Mouse (Mus musculus) liver, embryonic 16.5 days (tissue): ENCODE results near the gene Clcn2. TPM values are rescaled to one million over a fixed set of nuclear protein-coding genes. Genes with fewer than 3 reads are reported as not detected.

Source experiments
- ATAC-seq: fragments of 200-750 bp; cut with Nextera tagmentation; 2 replicates; pipeline ENCODE4 v1.8.0; 2017; ENCODE audit warnings: low read depth, mild to moderate bottlenecking, moderate number of reproducible peaks, moderate library complexity
- H3K27ac ChIP-seq: fragments of 300-500 bp; sonication (generic); 2 replicates; pipeline ENCODE4 v1.5.1; 2014; ENCODE audit warnings: mild to moderate bottlenecking, low read length
- H3K27me3 ChIP-seq: fragments of 300-500 bp; sonication (generic); 2 replicates; pipeline ENCODE4 v1.6.1; 2014; ENCODE audit warnings: low read depth, low read length, mixed read lengths; ENCODE audit not compliant: control insufficient read depth, insufficient read depth
- H3K36me3 ChIP-seq: fragments of 300-500 bp; sonication (generic); 2 replicates; pipeline ENCODE4 v1.6.1; 2014; ENCODE audit warnings: mild to moderate bottlenecking; ENCODE audit not compliant: control insufficient read depth, insufficient read depth
- H3K4me1 ChIP-seq: fragments of 300-500 bp; sonication (generic); 2 replicates; pipeline ENCODE4 v1.6.1; 2014; ENCODE audit warnings: low read depth, low read length, mixed read lengths; ENCODE audit not compliant: control insufficient read depth
- H3K4me2 ChIP-seq: fragments of 300-500 bp; sonication (generic); 2 replicates; pipeline ENCODE4 v1.6.1; 2014; ENCODE audit warnings: low read depth, low read length, mixed read lengths
- H3K4me3 ChIP-seq: fragments of 300-500 bp; sonication (generic); 2 replicates; pipeline ENCODE4 v1.5.1; 2014; ENCODE audit warnings: low read depth, mild to moderate bottlenecking, low read length
- H3K9ac ChIP-seq: fragments of 300-500 bp; sonication (generic); 2 replicates; pipeline ENCODE4 v1.6.1; 2014; ENCODE audit warnings: low read depth, low read length
- H3K9me3 ChIP-seq: fragments of 300-500 bp; sonication (generic); replicated peaks from 2 replicates; pipeline ENCODE4 v1.6.1; 2016; ENCODE audit warnings: low read length; ENCODE audit not compliant: control insufficient read depth
- whole genome bisulfite sequencing: fragments of 180-500 bp; shearing (Covaris S2); extraction: QIAGEN DNeasy Blood & Tissue Kit; methylation state at CpG from one replicate; pipeline ENCODE4 v1.1.7; 2014; ENCODE audit not compliant: insufficient replicate concordance; 5-methylcytosine and 5-hydroxymethylcytosine counted together
- polyA plus RNA-seq: library from polyadenylated mRNA; unstranded; fragments of >200 nt; fragmentation: Nextera tagmentation; extraction: Ambion mirVana; gene quantifications from 2 replicates; pipeline ENCODE4 v1.2.1, GENCODE M21; 2015

The Clcn2 gene
- polyA plus RNA-seq, 1 experiment from 2014 or later: 11.5 TPM

DNA sequence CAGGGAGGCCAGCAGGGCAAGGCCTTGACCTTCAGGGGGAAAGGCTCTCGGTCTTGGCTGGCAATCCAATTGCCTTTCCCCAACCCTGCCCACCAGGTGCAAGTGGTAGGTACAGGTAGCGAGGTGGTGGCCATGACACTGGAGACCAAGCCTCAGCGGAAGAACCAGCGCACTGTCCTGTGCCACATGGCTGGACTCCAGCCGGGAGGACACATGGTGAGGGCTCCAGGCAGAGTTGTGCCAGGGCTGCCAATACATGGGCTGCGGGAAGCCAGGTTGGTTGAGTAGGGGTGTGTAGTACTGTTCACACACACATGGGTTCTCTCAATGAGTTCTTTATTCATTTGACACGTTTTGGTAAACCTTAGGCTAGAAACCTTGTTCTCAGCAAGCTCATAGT lies 18.6 kb upstream of the Clcn2 start:
- H3K9ac ChIP-seq: no peak overlapping the region
- H3K27me3 ChIP-seq: peaks cover 51% of the 10 kb centered on the region
- H3K4me3 ChIP-seq: no peak overlapping the region
- no peak overlapping the region for H3K27ac ChIP-seq
- H3K36me3 ChIP-seq: no peaks in the 10 kb centered on the region
- no peaks in the 10 kb centered on the region for H3K4me1 ChIP-seq
- H3K9me3 ChIP-seq: no peaks in the 10 kb centered on the region
- ATAC-seq: no peak
- H3K4me2 ChIP-seq: no peak overlapping the region
- 64% methylated on average over 7 of the region's 7 CpGs for WGBS

GRCm38 (mm10) chr16:20735651-20736050 lies 18.1 kb upstream of the Clcn2 start:
- WGBS: 54% methylated on average over 5 of the region's 5 CpGs
- ATAC-seq: no peak
- no peaks in the 10 kb centered on the region for H3K36me3 ChIP-seq
- no peak overlapping the region for H3K27ac ChIP-seq
- peaks cover 52% of the 10 kb centered on the region for H3K27me3 ChIP-seq
- no peaks in the 10 kb centered on the region for H3K9me3 ChIP-seq
- H3K4me3 ChIP-seq: no peak overlapping the region
- no peaks in the 10 kb centered on the region for H3K4me1 ChIP-seq
- no peak overlapping the region for H3K4me2 ChIP-seq
- no peak overlapping the region for H3K9ac ChIP-seq

DNA sequence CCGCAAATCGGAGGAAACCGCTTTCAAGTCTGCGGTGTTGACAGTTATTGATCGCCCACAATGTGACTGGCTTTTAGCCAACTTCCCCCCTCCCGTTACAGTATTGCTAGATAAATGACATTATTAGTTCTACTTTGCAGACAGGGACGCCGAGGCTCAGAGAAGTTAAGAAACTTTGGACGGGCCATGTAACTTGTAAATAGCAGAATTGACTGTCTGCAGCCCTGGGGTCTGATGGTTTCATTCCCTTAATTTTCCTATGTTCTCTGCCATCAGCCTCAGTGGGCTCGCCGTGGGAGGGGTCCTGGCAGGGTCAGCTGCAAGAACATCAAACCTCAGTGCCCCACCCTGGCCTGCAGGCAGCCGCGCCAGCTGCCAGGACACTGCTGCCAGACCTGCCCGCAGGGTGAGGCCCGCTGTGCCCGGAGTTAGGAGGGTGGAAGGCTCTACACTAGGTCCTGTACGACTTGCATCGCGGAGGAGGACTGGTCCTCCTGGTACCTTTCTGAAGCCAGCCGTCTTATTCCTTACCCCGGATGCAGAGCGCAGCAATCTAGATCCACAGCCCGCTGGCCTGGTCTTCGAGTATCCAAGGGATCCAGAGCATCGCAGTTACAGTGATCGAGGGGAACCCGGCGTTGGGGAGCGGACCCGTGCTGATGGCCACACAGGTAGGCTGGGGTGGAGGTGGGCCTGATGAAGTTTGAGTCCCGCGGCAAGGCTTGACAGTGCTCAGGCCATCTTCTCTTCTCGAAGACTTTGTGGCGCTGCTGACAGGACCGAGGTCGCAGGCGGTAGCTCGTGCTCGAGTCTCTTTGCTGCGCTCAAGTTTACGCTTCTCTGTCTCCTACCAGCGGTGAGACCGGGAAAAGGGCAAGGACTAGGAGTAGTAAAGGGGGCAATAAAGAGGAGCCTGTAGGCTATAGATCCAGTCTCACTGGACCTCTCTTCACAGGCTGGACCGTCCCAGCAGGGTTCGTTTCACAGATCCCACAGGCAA lies 16.5 kb upstream of the Clcn2 start, which contains the start of gene Thpo:
Thpo (minus strand) TSS at position 781 of the 1,000 bp plus-strand sequence.
- Histone ChIP-seq H3K4me2 (peak within 1 kb of the TSS; percentile 61), H3K9me3 (no peaks in the 10 kb centered on the region), H3K27me3 (peaks cover 56% of the 10 kb centered on the region), H3K4me1 (no peaks in the 10 kb centered on the region), H3K4me3 (peak within 1 kb of the TSS; percentile 49), H3K36me3 (no peaks in the 10 kb centered on the region), H3K27ac (no peak within 1 kb of the TSS), H3K9ac (no peak within 1 kb of the TSS)
- 4% methylated on average over 45 of the region's 45 CpGs for WGBS
- no peak for ATAC-seq

DNA sequence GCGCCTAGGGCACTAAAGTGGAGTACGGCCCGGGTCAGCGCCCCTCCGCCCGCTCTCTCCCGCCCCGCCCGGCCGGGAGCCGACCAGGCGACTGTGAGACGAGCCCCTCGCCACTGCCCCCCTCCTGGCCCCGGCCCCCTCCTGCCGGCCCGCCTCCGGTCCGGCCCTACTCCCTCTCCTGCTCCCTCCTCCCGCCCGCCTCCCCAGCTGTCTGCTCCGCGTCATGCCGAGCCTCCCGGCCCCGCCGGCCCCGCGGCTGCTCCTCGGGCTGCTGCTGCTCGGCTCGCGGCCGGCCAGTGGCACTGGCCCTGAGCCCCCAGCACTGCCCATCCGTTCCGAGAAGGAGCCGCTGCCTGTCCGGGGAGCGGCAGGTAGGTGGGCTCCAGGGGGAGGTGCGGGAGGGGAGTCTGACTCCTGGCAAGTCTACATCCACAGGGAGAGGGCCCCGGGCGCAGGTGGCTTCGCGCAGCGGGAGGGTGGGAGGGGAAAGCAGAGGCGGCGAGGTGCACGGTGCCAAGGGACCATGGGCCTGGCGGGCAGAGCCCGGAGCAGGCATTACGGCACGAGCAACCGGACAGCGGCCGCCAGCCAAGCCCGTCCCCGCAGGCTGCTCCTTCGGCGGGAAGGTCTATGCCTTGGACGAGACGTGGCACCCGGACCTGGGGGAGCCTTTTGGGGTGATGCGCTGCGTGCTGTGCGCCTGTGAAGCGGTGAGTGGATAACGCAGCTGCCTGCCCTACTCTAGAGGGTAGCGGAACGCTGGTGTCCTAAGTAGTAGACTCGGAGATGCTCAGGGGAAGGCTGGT lies 15.6 kb upstream of the Clcn2 start, which contains the start of gene Chrd:
Chrd (plus strand) TSS at position 203 of the 806 bp plus-strand sequence.
- Histone ChIP-seq H3K4me3 (peak within 1 kb of the TSS; percentile 49), H3K9me3 (no peaks in the 10 kb centered on the region), H3K27ac (no peak within 1 kb of the TSS), H3K4me1 (no peaks in the 10 kb centered on the region), H3K4me2 (peak within 1 kb of the TSS; percentile 61), H3K27me3 (peaks cover 56% of the 10 kb centered on the region), H3K36me3 (no peaks in the 10 kb centered on the region), H3K9ac (peak within 1 kb of the TSS; percentile 51)
- WGBS: 2% methylated on average over 55 of the region's 70 CpGs
- peak; percentile 37 for ATAC-seq

DNA sequence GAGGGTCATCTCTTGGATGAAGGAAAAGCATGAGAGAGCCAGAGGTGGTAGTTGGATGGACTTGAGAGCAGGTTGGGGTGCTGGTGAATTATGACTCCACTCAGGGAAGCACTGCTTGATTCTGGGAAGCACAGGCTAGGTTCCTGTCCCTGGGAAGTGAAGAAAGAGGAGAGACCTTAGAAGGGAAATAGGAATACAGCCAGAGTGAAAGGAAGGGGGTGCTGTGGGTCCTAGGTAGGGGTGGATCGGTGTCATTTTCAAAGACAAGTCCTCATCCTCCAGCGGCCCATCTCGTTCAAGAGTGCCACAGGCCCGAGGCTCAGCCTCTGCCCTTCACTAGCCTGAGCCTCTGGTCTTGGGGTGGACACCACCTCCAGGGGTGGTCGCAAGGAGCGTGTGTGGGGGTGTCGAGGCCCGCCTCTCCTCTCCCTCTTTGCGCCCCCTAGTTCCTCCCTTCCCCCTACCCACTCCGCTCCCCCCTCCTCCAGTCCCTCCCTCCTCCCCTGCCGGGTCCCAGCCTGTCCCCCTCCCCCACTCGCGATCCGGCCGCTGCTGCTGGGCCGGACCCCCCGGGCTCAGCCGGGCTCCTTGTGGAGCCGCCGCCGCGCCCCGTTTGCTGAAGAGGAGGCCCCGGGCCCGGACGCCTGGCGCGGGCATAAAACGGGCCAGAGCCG lies 14.8 kb upstream of the Clcn2 start:
- H3K9ac ChIP-seq: peak overlapping the region; percentile 51
- H3K4me3 ChIP-seq: peak overlapping the region; percentile 49
- peaks cover 56% of the 10 kb centered on the region for H3K27me3 ChIP-seq
- ATAC-seq: no peak
- H3K9me3 ChIP-seq: no peaks in the 10 kb centered on the region
- H3K4me2 ChIP-seq: peak overlapping the region; percentile 61
- H3K36me3 ChIP-seq: no peaks in the 10 kb centered on the region
- H3K27ac ChIP-seq: no peak overlapping the region
- 3% methylated on average over 26 of the region's 30 CpGs for WGBS
- no peaks in the 10 kb centered on the region for H3K4me1 ChIP-seq

GRCm38 (mm10) chr16:20731688-20732087 lies 14.1 kb upstream of the Clcn2 start:
- Histone ChIP-seq H3K4me2 (no peak overlapping the region), H3K9ac (no peak overlapping the region), H3K27me3 (peaks cover 56% of the 10 kb centered on the region), H3K27ac (no peak overlapping the region), H3K4me1 (no peaks in the 10 kb centered on the region), H3K4me3 (no peak overlapping the region), H3K36me3 (no peaks in the 10 kb centered on the region), H3K9me3 (no peaks in the 10 kb centered on the region)
- 45% methylated on average over 5 of the region's 5 CpGs for WGBS
- no peak for ATAC-seq

GRCm38 (mm10) chr16:20730293-20730711 lies 12.8 kb upstream of the Clcn2 start:
- no peak overlapping the region for H3K9ac ChIP-seq
- WGBS: 30% methylated on average over 5 of the region's 5 CpGs
- H3K27ac ChIP-seq: peak overlapping the region; percentile 72
- peaks cover 46% of the 10 kb centered on the region for H3K27me3 ChIP-seq
- peak overlapping the region; percentile 45 for H3K4me3 ChIP-seq
- no peaks in the 10 kb centered on the region for H3K4me1 ChIP-seq
- no peaks in the 10 kb centered on the region for H3K36me3 ChIP-seq
- H3K4me2 ChIP-seq: peak overlapping the region; percentile 21; the same call in 1 of the 2 replicates
- no peaks in the 10 kb centered on the region for H3K9me3 ChIP-seq
- ATAC-seq: peak; percentile 92

DNA sequence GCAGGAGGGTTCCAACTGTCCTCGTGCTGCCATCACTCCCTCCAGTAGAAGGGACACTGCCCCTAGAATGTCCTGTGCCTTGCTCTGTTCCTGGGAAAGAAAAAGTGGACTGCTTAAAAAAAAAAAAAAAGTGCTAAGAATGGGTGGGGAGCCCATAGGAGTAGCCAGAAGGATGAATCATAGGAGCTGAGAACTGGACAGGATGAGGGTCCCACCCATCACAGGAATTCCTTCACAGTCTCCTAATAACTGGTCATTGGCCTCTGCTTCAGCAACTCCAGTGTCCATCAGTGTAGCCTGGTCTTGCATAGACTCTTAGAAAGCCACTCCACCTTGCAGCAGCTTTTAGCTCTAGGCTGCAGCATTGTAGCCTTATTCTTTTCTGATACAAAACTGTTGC lies 8.8 kb upstream of the Clcn2 start:
- Histone ChIP-seq H3K27ac (no peak overlapping the region), H3K27me3 (peaks cover 7% of the 10 kb centered on the region), H3K4me1 (peaks cover 7% of the 10 kb centered on the region), H3K4me2 (no peak overlapping the region), H3K36me3 (no peaks in the 10 kb centered on the region), H3K9ac (no peak overlapping the region), H3K9me3 (no peaks in the 10 kb centered on the region), H3K4me3 (no peak overlapping the region)
- ATAC-seq: no peak
- WGBS: 35% methylated on average over 1 of the region's 1 CpGs
